Mouse (Mus musculus) hindbrain, postnatal 0 days (tissue): ENCODE data around the gene Sema4c. TPM values are rescaled to one million over a fixed set of nuclear protein-coding genes. Genes with fewer than 3 reads are reported as not detected.
"Not testable (repeated sequence)": the region's sequence is repeated elsewhere in the genome, so short reads cannot be mapped to it uniquely, and the experiment has no call there.

Source experiments
- ATAC-seq: fragments of 200-750 bp; cut with Nextera tagmentation; 2 replicates; pipeline ENCODE4 v1.8.0; 2017; ENCODE audit warnings: mild to moderate bottlenecking, moderate TSS enrichment, moderate library complexity
- DNase-seq: peaks from one replicate; pipeline ENCODE4 v3.0.0-alpha.2; 2015; ENCODE audit warnings: low spot score
- H3K27ac ChIP-seq: fragments of 300-500 bp; sonication (generic); 2 replicates; pipeline ENCODE4 v1.5.1; 2014; ENCODE audit warnings: mild to moderate bottlenecking
- H3K27me3 ChIP-seq: fragments of 300-500 bp; sonication (generic); 2 replicates; pipeline ENCODE4 v1.6.1; 2014; ENCODE audit warnings: low read length, mixed read lengths; ENCODE audit not compliant: insufficient read depth
- H3K36me3 ChIP-seq: fragments of 300-500 bp; sonication (generic); 2 replicates; pipeline ENCODE4 v1.6.1; 2014; ENCODE audit warnings: low read length, mixed read lengths; ENCODE audit not compliant: insufficient read depth
- H3K4me1 ChIP-seq: fragments of 300-500 bp; sonication (generic); 2 replicates; pipeline ENCODE4 v1.6.1; 2014; ENCODE audit warnings: antibody characterized with exemption, low read length, mixed read lengths; ENCODE audit not compliant: insufficient read depth
- H3K4me2 ChIP-seq: fragments of 300-500 bp; sonication (generic); 2 replicates; pipeline ENCODE4 v1.6.1; 2014; ENCODE audit warnings: low read depth, mild to moderate bottlenecking, low read length, moderate library complexity, mixed read lengths
- H3K4me3 ChIP-seq: fragments of 300-500 bp; sonication (generic); 2 replicates; pipeline ENCODE4 v1.5.1; 2014; ENCODE audit warnings: low read length
- H3K9ac ChIP-seq: fragments of 300-500 bp; sonication (generic); replicated peaks from 2 replicates; pipeline ENCODE4 v1.6.1; 2014; ENCODE audit warnings: mild to moderate bottlenecking, low read length, moderate library complexity, mixed read lengths
- H3K9me3 ChIP-seq: fragments of 300-500 bp; sonication (generic); 2 replicates; pipeline ENCODE4 v1.6.1; 2016; ENCODE audit warnings: low read length, mixed read lengths
- CTCF ChIP-seq: IDR thresholded peaks from 2 replicates; pipeline ENCODE4 v1.5.1; 2016; ENCODE audit warnings: antibody characterized with exemption, control low read depth, low read depth
- WGBS: fragments of 180-500 bp; shearing (Covaris S2); extraction: QIAGEN DNeasy Blood & Tissue Kit; methylation state at CpG from one replicate; pipeline ENCODE4 v1.1.7; 2014; 5-methylcytosine and 5-hydroxymethylcytosine counted together
- polyA plus RNA-seq: library from polyadenylated mRNA; unstranded; fragments of >200 nt; fragmentation: Nextera tagmentation; extraction: Ambion mirVana; gene quantifications from 2 replicates; pipeline ENCODE4 v1.2.1, GENCODE M21; 2015
- total RNA-seq: library from RNA; depleted of rRNA; stranded (reverse); fragments of >200 nt; gene quantifications from 2 replicates; pipeline ENCODE4 v1.2.3, GENCODE M21; 2014

Sema4c gene
- total and polyA plus RNA-seq, 2 experiments from 2014 or later: 14.4 to 32.3 TPM

DNA sequence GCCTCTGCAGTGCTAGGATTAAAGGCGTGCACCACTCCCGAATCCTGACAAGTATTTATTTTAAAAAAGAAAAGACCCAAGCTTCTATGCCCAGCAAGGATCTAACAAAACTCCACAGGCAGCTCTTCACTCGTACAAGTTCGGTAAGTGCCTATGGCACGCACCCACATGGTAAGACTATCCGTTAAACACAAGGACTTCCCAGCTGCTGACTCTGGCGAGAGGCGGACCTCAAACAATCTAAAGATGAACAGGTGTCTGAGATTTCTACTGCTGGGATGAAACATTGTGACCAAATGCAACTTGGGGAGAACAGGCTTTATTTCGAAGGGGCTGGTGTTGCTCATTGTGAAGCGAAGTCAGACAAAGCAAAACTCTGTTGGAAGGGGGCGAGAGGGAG lies 18.0 kb downstream of the Sema4c start:
- no peak for TF ChIP-seq CTCF
- Histone ChIP-seq H3K27ac (no peak overlapping the region), H3K4me2 (no peak overlapping the region), H3K36me3 (peaks cover 24% of the 10 kb centered on the region; the same call in 1 of the 2 replicates), H3K9ac (no peak overlapping the region), H3K9me3 (no peaks in the 10 kb centered on the region), H3K4me1 (no peaks in the 10 kb centered on the region), H3K4me3 (no peak overlapping the region), H3K27me3 (no peaks in the 10 kb centered on the region)
- no peak for ATAC-seq
- 88% methylated on average over 11 of the region's 11 CpGs for WGBS
- no peak for DNase-seq

DNA sequence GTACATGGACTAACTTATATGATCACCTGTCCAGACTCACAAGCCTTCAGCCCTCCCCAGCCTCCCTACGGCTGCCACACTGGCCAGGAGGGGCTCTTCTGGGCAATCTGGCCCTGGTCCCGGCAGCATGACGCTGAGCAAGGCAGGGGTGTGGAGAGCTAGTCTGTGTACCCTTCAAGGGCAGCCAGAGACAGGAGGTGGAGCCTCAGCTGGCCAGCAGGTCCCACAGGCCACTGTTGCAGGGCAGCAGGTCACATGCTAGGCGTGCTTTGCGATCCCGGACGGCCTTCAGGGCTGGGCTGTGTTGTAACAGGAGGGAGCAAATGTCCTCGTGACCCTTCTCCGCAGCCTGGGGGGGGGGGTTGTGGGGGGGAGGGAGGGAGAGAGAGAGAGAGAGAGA lies 19.0 kb downstream of the Sema4c start, which contains the start of gene Gm42417:
Gene Gm42417 (minus strand): TSS at position 244 of the 400 bp plus-strand sequence.
- H3K4me3 ChIP-seq: no peak within 1 kb of the TSS
- WGBS: 49% methylated on average over 9 of the region's 9 CpGs
- no peak within 1 kb of the TSS for H3K4me2 ChIP-seq
- TF ChIP-seq CTCF: no peak
- ATAC-seq: peak; percentile 30; the same call in 1 of the 2 replicates
- H3K27me3 ChIP-seq: no peaks in the 10 kb centered on the region
- DNase-seq: no peak
- peaks cover 24% of the 10 kb centered on the region; the same call in 1 of the 2 replicates for H3K36me3 ChIP-seq
- H3K4me1 ChIP-seq: no peaks in the 10 kb centered on the region
- no peak within 1 kb of the TSS for H3K9ac ChIP-seq
- no peaks in the 10 kb centered on the region for H3K9me3 ChIP-seq
- peak within 1 kb of the TSS; percentile 32 for H3K27ac ChIP-seq

DNA sequence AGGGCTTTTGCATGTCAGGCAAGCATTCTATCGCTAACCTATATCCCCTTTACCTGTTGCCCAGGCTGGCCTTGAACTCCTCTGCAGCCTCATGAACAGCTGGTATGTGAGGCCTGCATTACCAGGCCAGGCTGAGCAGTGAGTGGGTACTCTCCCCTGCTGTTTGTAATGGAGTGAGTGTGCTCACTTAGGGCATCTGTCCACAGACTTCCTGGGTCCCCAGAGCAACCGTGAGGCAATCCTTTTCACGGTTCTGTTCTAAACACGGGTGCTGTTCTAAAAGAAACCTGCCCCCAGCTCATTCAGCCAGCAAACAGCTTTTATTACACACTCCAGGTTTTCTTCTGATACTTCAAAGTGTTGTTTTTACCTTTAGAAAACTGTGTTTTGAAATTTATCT lies 19.4 kb downstream of the Sema4c start:
- no peak for DNase-seq
- H3K9ac ChIP-seq: no peak overlapping the region
- peaks cover 24% of the 10 kb centered on the region; the same call in 1 of the 2 replicates for H3K36me3 ChIP-seq
- H3K4me3 ChIP-seq: no peak overlapping the region
- H3K4me2 ChIP-seq: no peak overlapping the region
- TF ChIP-seq CTCF: no peak
- H3K9me3 ChIP-seq: no peaks in the 10 kb centered on the region
- ATAC-seq: no peak
- no peaks in the 10 kb centered on the region for H3K4me1 ChIP-seq
- H3K27ac ChIP-seq: peak overlapping the region; percentile 32
- WGBS: 70% methylated on average over 4 of the region's 4 CpGs
- no peaks in the 10 kb centered on the region for H3K27me3 ChIP-seq

DNA sequence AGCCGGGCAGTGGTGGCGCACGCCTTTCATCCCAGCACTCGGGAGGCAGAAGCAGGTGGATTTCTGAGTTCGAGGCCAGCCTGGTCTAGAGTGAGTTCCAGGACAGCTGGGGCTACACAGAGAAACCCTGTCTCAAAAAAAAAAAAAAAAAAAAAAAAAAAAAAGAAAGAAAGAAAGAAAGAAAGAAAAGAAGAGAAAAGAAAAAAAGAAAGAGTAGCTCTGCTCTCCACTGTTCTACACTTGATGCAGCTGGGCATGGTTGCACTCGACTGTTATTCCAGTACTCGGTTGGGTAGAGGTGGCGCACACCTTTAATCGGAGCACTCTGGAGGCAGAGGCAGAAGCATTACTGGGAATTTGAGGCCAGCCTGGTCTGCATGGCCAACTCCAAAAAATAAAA lies 21.4 kb downstream of the Sema4c start, which contains the start of gene Ankrd23:
Gene Ankrd23 (minus strand): TSS at position 101 of the 400 bp plus-strand sequence.
- H3K9me3 ChIP-seq, H3K4me1 ChIP-seq, H3K4me2 ChIP-seq, H3K27me3 ChIP-seq, ATAC-seq, H3K9ac ChIP-seq, DNase-seq, H3K4me3 ChIP-seq: not testable (repeated sequence)
- Histone ChIP-seq H3K27ac (0 out of 2 replicates have a peak within 1 kb of the TSS, but pooled peaks have one; percentile 54), H3K36me3 (peaks cover 20% of the 10 kb centered on the region; the same call in 1 of the 2 replicates)
- WGBS: 93% methylated on average over 9 of the region's 9 CpGs

DNA sequence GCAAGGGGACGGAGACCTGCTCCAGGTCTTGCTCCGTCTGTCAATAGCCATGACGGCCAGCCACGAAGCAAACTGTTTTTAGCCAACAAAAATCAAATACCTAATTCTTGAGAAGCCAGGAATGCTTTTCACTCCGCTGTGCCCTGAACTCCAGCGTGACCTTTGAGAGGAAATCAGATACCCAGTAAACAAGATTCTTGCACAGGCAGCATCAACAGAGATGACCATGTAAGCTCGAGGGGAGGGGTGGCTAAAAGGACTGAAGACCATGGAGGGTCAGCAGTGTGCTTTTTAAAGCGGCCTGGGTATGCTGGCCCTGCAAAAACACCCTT lies 21.8 kb downstream of the Sema4c start:
- Histone ChIP-seq H3K27ac (no peak overlapping the region), H3K4me2 (no peak overlapping the region), H3K4me3 (no peak overlapping the region), H3K4me1 (no peaks in the 10 kb centered on the region), H3K27me3 (no peaks in the 10 kb centered on the region), H3K9me3 (no peaks in the 10 kb centered on the region), H3K9ac (no peak overlapping the region), H3K36me3 (peaks cover 20% of the 10 kb centered on the region; the same call in 1 of the 2 replicates)
- ATAC-seq (no peak), DNase-seq (no peak)
- WGBS: 68% methylated on average over 8 of the region's 8 CpGs
- no peak for TF ChIP-seq CTCF

DNA sequence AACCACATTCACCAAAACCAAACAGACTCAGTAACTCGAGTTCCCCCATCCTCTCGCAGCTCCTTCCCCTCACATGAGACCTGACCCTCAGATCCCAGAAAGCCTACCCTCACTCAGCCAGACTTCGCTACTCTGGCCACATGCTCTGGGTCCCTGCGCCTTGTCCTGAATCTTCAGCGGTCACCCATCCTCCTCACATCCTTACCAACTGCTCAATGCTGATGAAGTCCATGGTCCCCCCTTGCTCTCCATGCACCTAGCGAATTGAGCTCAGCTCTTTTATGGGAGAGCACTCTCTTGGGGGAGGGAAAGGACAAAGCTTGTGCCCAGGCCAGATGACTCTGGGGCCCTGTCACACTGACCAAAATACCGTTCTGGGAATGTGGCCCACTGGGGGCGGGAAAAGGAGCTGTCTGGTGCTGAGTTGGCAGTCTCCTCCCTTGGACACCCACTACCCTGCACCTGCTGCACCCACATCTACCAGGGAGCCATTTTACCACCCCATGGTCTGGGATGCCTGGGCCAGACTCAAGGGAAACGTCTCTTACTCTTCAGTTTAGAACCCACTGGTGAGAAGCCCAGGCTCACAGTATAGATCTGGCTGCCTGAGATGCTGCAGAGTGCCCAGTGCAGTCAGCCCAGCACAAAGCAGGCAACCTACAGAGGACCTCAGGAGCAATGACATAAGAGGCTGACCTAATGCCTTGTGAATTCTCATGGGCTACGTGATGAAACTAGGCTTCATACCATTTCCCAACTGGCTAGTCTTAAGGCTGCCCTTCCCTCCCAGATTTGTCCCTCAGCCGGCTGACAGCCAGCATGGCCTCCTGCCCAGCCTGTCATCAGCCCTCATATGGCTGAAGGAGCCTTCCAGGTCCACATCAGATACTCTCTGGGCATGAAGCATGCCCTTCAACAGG lies 22.4 kb downstream of the Sema4c start:
- peaks cover 20% of the 10 kb centered on the region; the same call in 1 of the 2 replicates for H3K36me3 ChIP-seq
- no peak for TF ChIP-seq CTCF
- ATAC-seq: no peak
- 0 out of 2 replicates have a peak overlapping the region, but pooled peaks have one; percentile 54 for H3K27ac ChIP-seq
- no peaks in the 10 kb centered on the region for H3K9me3 ChIP-seq
- no peak overlapping the region for H3K4me2 ChIP-seq
- peak; percentile 42 for DNase-seq
- no peaks in the 10 kb centered on the region for H3K27me3 ChIP-seq
- no peak overlapping the region for H3K9ac ChIP-seq
- 76% methylated on average over 11 of the region's 11 CpGs for WGBS
- H3K4me1 ChIP-seq: no peaks in the 10 kb centered on the region
- H3K4me3 ChIP-seq: no peak overlapping the region

DNA sequence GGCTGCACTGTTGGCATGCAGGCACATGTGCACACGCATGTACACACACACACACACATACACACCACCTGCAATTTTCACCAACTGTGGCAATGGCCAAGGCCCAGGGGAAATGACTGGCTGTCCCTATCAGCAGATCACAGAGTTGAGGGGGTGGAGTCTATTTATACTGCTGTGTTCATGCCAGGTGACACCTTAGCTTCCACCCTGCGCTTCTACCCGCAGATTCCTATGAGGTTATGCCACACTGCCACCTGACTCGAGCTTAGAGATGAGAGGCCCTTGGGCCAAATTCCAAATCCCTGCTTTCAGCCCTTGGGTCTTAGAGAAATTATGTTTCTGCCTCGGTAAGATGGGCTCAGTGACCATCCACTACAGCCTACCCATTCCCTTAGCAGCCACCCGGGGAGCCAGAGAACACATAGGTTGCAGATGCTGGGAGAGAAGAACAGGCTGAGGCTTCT lies 23.5 kb downstream of the Sema4c start:
- DNase-seq: no peak
- Histone ChIP-seq H3K4me2 (no peak overlapping the region), H3K27me3 (no peaks in the 10 kb centered on the region), H3K36me3 (peaks cover 9% of the 10 kb centered on the region; the same call in 1 of the 2 replicates), H3K9ac (no peak overlapping the region), H3K4me1 (no peaks in the 10 kb centered on the region), H3K4me3 (no peak overlapping the region), H3K27ac (no peak overlapping the region), H3K9me3 (no peaks in the 10 kb centered on the region)
- no peak for ATAC-seq
- TF ChIP-seq CTCF: no peak
- 68% methylated on average over 6 of the region's 6 CpGs for WGBS
